In genomic region chr9:92537735-92538134, GRCm38 (mm10) we compare ENCODE assay signal across 19 mouse cellular contexts. TPM values are rescaled to one million over a fixed set of nuclear protein-coding genes. Genes with fewer than 3 reads are reported as not detected.
DNase-seq lines count a peak whose midpoint lies in the region; ATAC-seq and TF ChIP-seq lines count a peak whose summit lies in the region.
"Had no signal": no experiment of that assay in that cellular context is flagged by ENCODE, and none has a peak within 500 bp of the region (broad histone marks: within the 10 kb centered on the region; RNA-seq: fewer than 3 reads in every experiment).

No protein-coding gene starts in this region.

- no peaks in the 10 kb centered on the region for H3K27me3 ChIP-seq in Patski
- H3K27me3 ChIP-seq: embryonic facial prominence, embryonic 13.5 days; stomach, embryonic 15.5 days had no signal

- CTCF ChIA-PET in Patski (lab: Charles Lee), result no interaction called here

- peak; percentile 38 for DNase-seq in embryo, embryonic 11 days
- no peak for DNase-seq in embryo, embryonic 10 days (ENCODE audit: low spot score)
- DNase-seq in layer of hippocampus, adult 18-20 months (ENCODE audit: low spot score in 2 of 2), result peak; percentile 19 to 51
- DNase-seq in layer of hippocampus, postnatal 25 days (ENCODE audit: extremely low spot score in 1 of 2, low spot score in 1 of 2), result no peak
- DNase-seq in 416B (ENCODE audit: low read depth) (peak; percentile 66), Patski (ENCODE audit: low read depth, low spot score) (peak; percentile 76)
- no peak for DNase-seq in thymus, adult 18-20 months
- DNase-seq: gastrocnemius, postnatal 36 days; heart, postnatal 14 days; lung, adult 18-20 months; lung, postnatal 4 days; retina, postnatal 1 day; spleen, adult 18-20 months; thymus, postnatal 14 days had no signal

- no peak for TF ChIP-seq CTCF in Patski (IDR thresholded peaks at IDR 0.05)

- in situ Hi-C loops in Patski (cut with MboI; ENCODE audit: low pct_unique_long_range_greater_than_20kb), result no loop called here

- peak; percentile 62 for ATAC-seq in Patski
- ATAC-seq in monocyte, adult 5-6 weeks (replicated peaks; ENCODE audit: insufficient number of reproducible peaks, low FRiP score, low TSS enrichment, poor library complexity, severe bottlenecking), result no peak
- ATAC-seq: intestine, embryonic 16.5 days; midbrain, embryonic 13.5 days had no signal

- POLR2A ChIA-PET in Patski (lab: Charles Lee), result interaction anchor here (1.1 kb wide), 1 partner anchor 11 kb away, joined by 3 read pairs; no protein-coding TSS in a partner anchor

RNA-seq across cellular contexts. Expression of gene Plod2, which starts 4.3 kb away (rescaled TPM):
- 1 to 10 TPM; 6.3 to 6.6 TPM for total RNA-seq in layer of hippocampus, adult 18-20 months (2021)
- 1 to 10 TPM; 6.4 to 8.3 TPM for total RNA-seq in layer of hippocampus, postnatal 25 days (2021)
- 120 TPM for polyA plus RNA-seq in Patski (2021)
- 2.6 to 15.1 TPM (median 3.5 TPM) in 3 replicates for total RNA-seq in monocyte, adult 5-6 weeks (2017)

Comparison
In these comparisons a context has a peak if more than half of its experiments do, and no peak if none do; other contexts are left out.
1. DNase-seq: peak in embryo, embryonic 11 days (single experiment), layer of hippocampus, adult 18-20 months (2 of 2), 416B (single experiment) and Patski (single experiment); none in embryo, embryonic 10 days (single experiment), layer of hippocampus, postnatal 25 days (0 of 2) and thymus, adult 18-20 months (0 of 2).